Mouse (Mus musculus) cortical plate, adult 2 months (tissue): Measurements from ENCODE around the gene Ube4b.

Source experiments
- CTCF ChIP-seq: fragments of 200-500 bp; IDR thresholded peaks from 2 replicates; pipeline ENCODE4 v1.5.1; 2011; ENCODE audit warnings: mild to moderate bottlenecking, control low read depth, low read length; ENCODE audit not compliant: insufficient read depth; ENCODE audit errors: extremely low read depth
- POLR2A ChIP-seq: fragments of 200-500 bp; IDR thresholded peaks from 2 replicates; pipeline ENCODE4 v1.6.1; 2011; ENCODE audit warnings: mild to moderate bottlenecking, low read length, control low read depth; ENCODE audit not compliant: insufficient read depth; ENCODE audit errors: extremely low read depth

- TF ChIP-seq CTCF (no peak), POLR2A (no peak)
Observed at GRCm38 (mm10) chr4:149403037-149403436, 23.5 kb downstream of the Ube4b start.
